Mouse (Mus musculus) hindbrain, embryonic 12.5 days (tissue): ENCODE measurements around the gene Fam163b. TPM values are rescaled to one million over a fixed set of nuclear protein-coding genes. Genes with fewer than 3 reads are reported as not detected.
A peak's percentile ranks its signal among the peaks of the same experiment; 100 is the strongest.

Source experiments
- ATAC-seq: fragments of 200-750 bp; cut with Nextera tagmentation; 2 replicates; pipeline ENCODE4 v1.8.0; 2017; ENCODE audit warnings: moderate TSS enrichment; ENCODE audit not compliant: low FRiP score
- H3K27ac ChIP-seq: fragments of 300-500 bp; sonication (generic); 2 replicates; pipeline ENCODE4 v1.5.1; 2016; ENCODE audit warnings: mild to moderate bottlenecking
- H3K27me3 ChIP-seq: fragments of 300-500 bp; sonication (generic); 2 replicates; pipeline ENCODE4 v1.6.1; 2016; ENCODE audit warnings: mild to moderate bottlenecking
- H3K36me3 ChIP-seq: fragments of 300-500 bp; sonication (generic); 2 replicates; pipeline ENCODE4 v1.6.1; 2016; ENCODE audit warnings: mild to moderate bottlenecking
- H3K4me1 ChIP-seq: fragments of 300-500 bp; sonication (generic); 2 replicates; pipeline ENCODE4 v1.6.1; 2016
- H3K4me2 ChIP-seq: fragments of 300-500 bp; sonication (generic); replicated peaks from 2 replicates; pipeline ENCODE4 v1.6.1; 2016; ENCODE audit warnings: mild to moderate bottlenecking
- H3K4me3 ChIP-seq: fragments of 300-500 bp; sonication (generic); 2 replicates; pipeline ENCODE4 v1.5.1; 2016; ENCODE audit warnings: mild to moderate bottlenecking
- H3K9ac ChIP-seq: fragments of 300-500 bp; sonication (generic); 2 replicates; pipeline ENCODE4 v1.6.1; 2016; ENCODE audit warnings: mild to moderate bottlenecking, moderate library complexity
- H3K9me3 ChIP-seq: fragments of 300-500 bp; sonication (generic); replicated peaks from 2 replicates; pipeline ENCODE4 v1.6.1; 2016; ENCODE audit warnings: mild to moderate bottlenecking
- WGBS: fragments of 180-500 bp; shearing (Covaris S2); methylation state at CpG from one replicate; pipeline ENCODE4 v1.1.7; 2016; 5-methylcytosine and 5-hydroxymethylcytosine counted together
- polyA plus RNA-seq: library from polyadenylated mRNA; unstranded; fragments of >200 nt; fragmentation: Nextera tagmentation; extraction: Ambion mirVana; gene quantifications from 2 replicates; pipeline ENCODE4 v1.2.1, GENCODE M21; 2016

Fam163b gene
- polyA plus RNA-seq, 1 experiment from 2014 or later: 0.43 TPM

- Histone ChIP-seq H3K27me3 (0 out of 2 replicates have a peak, but pooled peaks cover 6% of the 10 kb centered on the region), H3K9ac (no peak overlapping the region), H3K4me2 (no peak overlapping the region), H3K4me1 (peaks cover 22% of the 10 kb centered on the region), H3K9me3 (no peaks in the 10 kb centered on the region), H3K27ac (no peak overlapping the region), H3K4me3 (no peak overlapping the region), H3K36me3 (no peaks in the 10 kb centered on the region)
- no peak for ATAC-seq
- WGBS: 32% methylated on average over 10 of the region's 10 CpGs
Measured at GRCm38 (mm10) chr2:27125979-27126378, 16.3 kb downstream of the Fam163b start.

DNA sequence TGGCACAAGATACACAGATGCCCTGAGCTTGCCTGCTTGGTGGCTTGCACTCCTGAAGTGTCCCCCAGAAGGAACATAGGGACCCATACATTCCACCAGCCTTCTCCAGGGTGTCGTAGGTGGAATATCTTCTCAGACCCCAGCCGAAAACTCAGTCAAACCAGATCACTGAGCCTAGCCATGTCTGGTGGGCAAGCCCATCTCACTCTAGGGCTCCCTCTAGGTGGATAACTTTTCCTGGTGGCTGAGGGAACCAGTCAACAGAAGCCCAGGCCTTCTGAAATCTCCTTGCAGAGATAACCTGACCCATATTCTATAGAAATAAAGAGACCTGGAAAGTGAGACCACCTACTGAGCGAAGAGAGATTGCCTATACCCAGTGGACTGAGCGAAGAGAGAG lies 19.2 kb downstream of the Fam163b start:
- WGBS: 90% methylated on average over 4 of the region's 4 CpGs
- H3K36me3 ChIP-seq: no peaks in the 10 kb centered on the region
- no peak overlapping the region for H3K9ac ChIP-seq
- H3K4me2 ChIP-seq: no peak overlapping the region
- H3K4me1 ChIP-seq: peaks cover 25% of the 10 kb centered on the region
- no peak overlapping the region for H3K27ac ChIP-seq
- no peak overlapping the region for H3K4me3 ChIP-seq
- 0 out of 2 replicates have a peak, but pooled peaks cover 6% of the 10 kb centered on the region for H3K27me3 ChIP-seq
- H3K9me3 ChIP-seq: no peaks in the 10 kb centered on the region
- no peak for ATAC-seq

DNA sequence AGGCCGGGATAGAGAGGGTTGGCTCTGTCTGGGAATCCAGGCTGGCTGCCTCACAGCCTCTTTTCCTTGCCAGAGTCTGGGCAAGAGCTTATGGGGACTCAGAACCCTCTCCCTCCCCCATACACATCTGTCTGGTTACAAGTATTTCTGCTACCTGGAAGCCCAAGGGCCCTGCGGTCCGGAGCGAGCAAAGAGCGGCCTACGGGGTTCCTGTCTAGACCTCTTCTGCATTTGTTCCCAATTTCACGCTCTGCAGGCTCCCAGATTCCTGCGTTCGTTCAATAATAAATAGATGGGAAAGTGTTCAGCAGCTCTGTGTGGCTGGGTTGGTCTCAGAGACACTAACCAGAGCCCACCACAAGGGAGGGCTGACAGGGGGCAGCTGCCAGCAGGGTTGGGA lies 19.7 kb downstream of the Fam163b start:
- peak overlapping the region; percentile 27; the same call in 1 of the 2 replicates for H3K9ac ChIP-seq
- ATAC-seq: no peak
- no peaks in the 10 kb centered on the region for H3K9me3 ChIP-seq
- H3K27ac ChIP-seq: 0 out of 2 replicates have a peak overlapping the region, but pooled peaks have one; percentile 30
- peaks cover 25% of the 10 kb centered on the region for H3K4me1 ChIP-seq
- no peaks in the 10 kb centered on the region for H3K36me3 ChIP-seq
- H3K4me3 ChIP-seq: no peak overlapping the region
- 0 out of 2 replicates have a peak, but pooled peaks cover 8% of the 10 kb centered on the region for H3K27me3 ChIP-seq
- H3K4me2 ChIP-seq: no peak overlapping the region
- WGBS: 17% methylated on average over 9 of the region's 9 CpGs

DNA sequence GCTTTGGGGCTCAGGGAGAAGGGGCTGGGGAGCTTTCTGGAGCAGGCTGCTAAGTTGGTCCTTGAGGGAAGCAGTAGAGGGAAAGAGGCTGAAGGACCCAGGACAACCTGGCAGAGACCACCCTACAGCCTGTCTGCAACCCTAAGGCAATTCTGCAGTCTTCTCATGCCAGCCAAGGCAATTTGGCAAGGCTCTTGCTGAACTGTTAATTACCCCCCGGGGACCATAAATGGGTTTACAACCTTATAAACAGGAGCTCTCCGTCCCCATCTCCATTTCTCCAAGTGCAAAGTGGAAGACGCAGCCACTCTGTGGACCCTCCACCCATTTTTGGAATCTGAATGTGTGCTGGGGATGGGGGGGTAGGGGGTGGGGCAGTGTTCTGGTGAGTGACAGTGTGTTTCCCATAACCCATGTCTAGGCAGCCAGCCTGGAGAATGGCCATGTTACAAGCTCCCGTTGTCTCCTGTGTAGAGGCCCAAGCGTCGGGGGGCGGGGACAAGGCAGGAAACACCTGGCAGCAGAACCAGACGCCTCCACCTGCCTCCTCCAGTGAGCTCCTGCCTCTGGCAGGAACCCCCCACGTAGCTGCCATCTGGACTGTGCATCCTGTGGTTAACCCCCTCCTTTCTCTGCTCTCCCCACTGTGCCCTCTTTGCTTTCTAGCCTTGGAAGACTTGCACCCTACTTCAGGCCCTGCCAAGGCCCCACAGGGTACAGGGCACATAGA lies 20.5 kb downstream of the Fam163b start:
- ATAC-seq: peak; percentile 29; the same call in 1 of the 2 replicates
- no peaks in the 10 kb centered on the region for H3K36me3 ChIP-seq
- H3K4me3 ChIP-seq: no peak overlapping the region
- peak overlapping the region; percentile 13; the same call in 1 of the 2 replicates for H3K4me2 ChIP-seq
- WGBS: 30% methylated on average over 8 of the region's 9 CpGs
- H3K27me3 ChIP-seq: 0 out of 2 replicates have a peak, but pooled peaks cover 8% of the 10 kb centered on the region
- H3K4me1 ChIP-seq: peaks cover 25% of the 10 kb centered on the region
- no peaks in the 10 kb centered on the region for H3K9me3 ChIP-seq
- peak overlapping the region; percentile 27 for H3K9ac ChIP-seq
- peak overlapping the region; percentile 30; the same call in 1 of the 2 replicates for H3K27ac ChIP-seq

GRCm38 (mm10) chr2:27120241-27120641 lies 22.1 kb downstream of the Fam163b start:
- no peaks in the 10 kb centered on the region for H3K9me3 ChIP-seq
- H3K4me1 ChIP-seq: peaks cover 25% of the 10 kb centered on the region
- H3K27me3 ChIP-seq: 0 out of 2 replicates have a peak, but pooled peaks cover 8% of the 10 kb centered on the region
- H3K36me3 ChIP-seq: no peaks in the 10 kb centered on the region
- H3K9ac ChIP-seq: no peak overlapping the region
- 71% methylated on average over 8 of the region's 8 CpGs for WGBS
- H3K4me3 ChIP-seq: no peak overlapping the region
- H3K4me2 ChIP-seq: no peak overlapping the region
- ATAC-seq: no peak
- no peak overlapping the region for H3K27ac ChIP-seq

GRCm38 (mm10) chr2:27119766-27120165 lies 22.5 kb downstream of the Fam163b start:
- WGBS: 82% methylated on average over 2 of the region's 2 CpGs

GRCm38 (mm10) chr2:27118452-27118851 lies 23.8 kb downstream of the Fam163b start:
- peaks cover 3% of the 10 kb centered on the region; the same call in 1 of the 2 replicates for H3K27me3 ChIP-seq
- no peak overlapping the region for H3K9ac ChIP-seq
- H3K4me1 ChIP-seq: peaks cover 25% of the 10 kb centered on the region
- no peaks in the 10 kb centered on the region for H3K9me3 ChIP-seq
- no peak overlapping the region for H3K4me3 ChIP-seq
- H3K27ac ChIP-seq: no peak overlapping the region
- H3K4me2 ChIP-seq: no peak overlapping the region
- no peaks in the 10 kb centered on the region for H3K36me3 ChIP-seq
- ATAC-seq: no peak
- 69% methylated on average over 4 of the region's 4 CpGs for WGBS

More at GRCm38 (mm10) chr2:27119766-27120165, 22.5 kb downstream of the Fam163b start:
- Histone ChIP-seq H3K27me3 (0 out of 2 replicates have a peak, but pooled peaks cover 6% of the 10 kb centered on the region), H3K9me3 (no peaks in the 10 kb centered on the region), H3K4me2 (no peak overlapping the region), H3K4me3 (no peak overlapping the region), H3K4me1 (peaks cover 25% of the 10 kb centered on the region), H3K9ac (no peak overlapping the region), H3K27ac (no peak overlapping the region), H3K36me3 (no peaks in the 10 kb centered on the region)
- no peak for ATAC-seq

DNA sequence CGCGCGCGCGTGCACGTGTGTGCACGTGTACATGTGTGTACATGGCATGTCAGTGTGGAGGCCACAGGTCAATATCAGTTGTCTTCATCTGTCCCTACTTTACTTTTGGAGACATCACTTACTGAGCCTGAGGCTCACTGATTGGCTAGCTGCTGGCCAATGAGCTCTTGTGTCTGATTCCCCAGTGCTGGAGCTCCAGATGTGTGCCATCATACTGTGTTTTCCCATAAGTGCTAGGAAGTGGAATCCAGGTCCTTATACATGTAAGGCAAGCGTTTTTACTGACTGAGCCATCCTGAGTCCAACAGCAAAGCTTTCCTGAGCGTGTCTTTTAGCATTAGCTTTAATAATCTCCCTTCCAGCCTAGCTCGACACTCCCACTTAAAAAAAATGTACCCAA lies 28.1 kb downstream of the Fam163b start:
- Histone ChIP-seq H3K4me2 (no peak overlapping the region), H3K36me3 (no peaks in the 10 kb centered on the region), H3K27me3 (peaks cover 17% of the 10 kb centered on the region), H3K4me3 (no peak overlapping the region), H3K9me3 (no peaks in the 10 kb centered on the region), H3K27ac (no peak overlapping the region), H3K9ac (no peak overlapping the region), H3K4me1 (no peaks in the 10 kb centered on the region; the same call in 1 of the 2 replicates)
- WGBS: 92% methylated on average over 10 of the region's 10 CpGs
- no peak for ATAC-seq

DNA sequence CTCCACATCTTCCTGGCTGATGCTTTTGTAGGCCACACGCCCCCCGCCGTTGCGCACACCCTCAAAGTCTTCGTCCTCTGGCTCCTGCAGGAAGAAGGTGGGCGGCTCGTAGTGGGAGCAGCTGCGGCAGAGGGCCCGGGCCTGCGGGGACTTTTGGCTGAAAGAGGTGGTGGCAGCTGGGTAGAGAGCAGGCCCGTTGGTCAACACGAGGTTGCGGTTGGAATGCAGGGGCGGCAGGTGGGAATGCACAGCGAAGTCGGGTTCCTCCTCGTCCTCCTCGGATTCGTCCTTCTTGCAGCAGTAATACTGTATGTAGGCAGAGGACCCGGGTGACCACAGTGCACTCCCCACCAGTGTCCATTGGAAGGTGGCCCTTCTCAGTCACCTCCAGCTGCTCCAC lies 29.7 kb downstream of the Fam163b start:
- Histone ChIP-seq H3K4me1 (peaks cover 3% of the 10 kb centered on the region), H3K4me3 (no peak overlapping the region), H3K4me2 (no peak overlapping the region), H3K9ac (no peak overlapping the region), H3K9me3 (no peaks in the 10 kb centered on the region), H3K27ac (no peak overlapping the region), H3K27me3 (peaks cover 18% of the 10 kb centered on the region), H3K36me3 (no peaks in the 10 kb centered on the region)
- WGBS: 71% methylated on average over 20 of the region's 20 CpGs
- no peak for ATAC-seq

GRCm38 (mm10) chr2:27109052-27109451 lies 33.2 kb downstream of the Fam163b start:
- Histone ChIP-seq H3K36me3 (no peaks in the 10 kb centered on the region), H3K9ac (no peak overlapping the region), H3K4me2 (no peak overlapping the region), H3K9me3 (no peaks in the 10 kb centered on the region), H3K4me1 (peaks cover 12% of the 10 kb centered on the region), H3K27me3 (peaks cover 18% of the 10 kb centered on the region), H3K4me3 (no peak overlapping the region), H3K27ac (no peak overlapping the region)
- WGBS: 85% methylated on average over 5 of the region's 5 CpGs
- ATAC-seq: no peak

DNA sequence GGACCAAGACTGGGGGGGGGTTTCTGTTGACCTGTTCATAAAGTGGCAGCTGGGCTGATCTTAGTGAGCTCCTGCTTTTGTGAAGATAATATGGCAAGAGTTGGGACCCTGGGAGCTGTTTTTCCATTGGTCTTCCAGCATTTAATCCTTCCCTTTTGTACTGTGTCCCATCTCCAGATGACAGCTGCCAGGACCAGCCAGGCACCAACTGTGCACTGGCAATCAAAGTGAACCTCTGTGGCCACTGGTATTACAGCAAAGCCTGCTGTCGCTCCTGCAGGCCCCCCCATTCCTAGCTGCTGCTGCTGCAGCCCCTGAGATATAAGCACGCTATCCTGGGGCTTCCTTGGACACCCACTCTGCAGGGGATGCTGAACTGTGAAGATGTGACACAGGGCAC lies 34.1 kb downstream of the Fam163b start:
- Histone ChIP-seq H3K4me1 (peaks cover 16% of the 10 kb centered on the region), H3K4me2 (no peak overlapping the region), H3K4me3 (no peak overlapping the region), H3K27ac (no peak overlapping the region), H3K36me3 (no peaks in the 10 kb centered on the region), H3K9me3 (no peaks in the 10 kb centered on the region), H3K9ac (no peak overlapping the region), H3K27me3 (peaks cover 15% of the 10 kb centered on the region)
- WGBS: 72% methylated on average over 2 of the region's 2 CpGs
- ATAC-seq: no peak

- no peak for ATAC-seq
- no peaks in the 10 kb centered on the region for H3K36me3 ChIP-seq
- no peak overlapping the region for H3K27ac ChIP-seq
- no peak overlapping the region for H3K4me3 ChIP-seq
- H3K27me3 ChIP-seq: peaks cover 9% of the 10 kb centered on the region
- H3K9ac ChIP-seq: no peak overlapping the region
- no peaks in the 10 kb centered on the region for H3K9me3 ChIP-seq
- 59% methylated on average over 3 of the region's 3 CpGs for WGBS
- no peak overlapping the region for H3K4me2 ChIP-seq
- peaks cover 16% of the 10 kb centered on the region for H3K4me1 ChIP-seq
Measured at GRCm38 (mm10) chr2:27106816-27107215, 35.5 kb downstream of the Fam163b start.

GRCm38 (mm10) chr2:27103554-27103953 lies 38.7 kb downstream of the Fam163b start:
- WGBS: 72% methylated on average over 7 of the region's 7 CpGs
- Histone ChIP-seq H3K27ac (no peak overlapping the region), H3K4me2 (no peak overlapping the region), H3K9ac (no peak overlapping the region), H3K36me3 (no peaks in the 10 kb centered on the region), H3K9me3 (no peaks in the 10 kb centered on the region), H3K4me1 (peaks cover 16% of the 10 kb centered on the region), H3K27me3 (0 out of 2 replicates have a peak, but pooled peaks cover 3% of the 10 kb centered on the region), H3K4me3 (no peak overlapping the region)
- no peak for ATAC-seq
